Mouse (Mus musculus) left cerebral cortex, postnatal 25 days (tissue): ENCODE results near the gene Rasal1. TPM values are rescaled to one million over a fixed set of nuclear protein-coding genes. Genes with fewer than 3 reads are reported as not detected.
A peak's percentile ranks its signal among the peaks of the same experiment; 100 is the strongest.

ENCODE experiments used
- DNase-seq, 2 experiments: peaks; one replicate each; pipeline ENCODE4 v3.0.0; 2022; ENCODE audit warnings: low spot score in 2 of 2, mixed read lengths in 1 of 2
- intact Hi-C: fragments of 180-260 bp; cut with DNase I; formaldehyde crosslinking; loops from one replicate; pipeline ENCODE4 v1.15.1; 2025
- total RNA-seq, 2 experiments: library from RNA; stranded (reverse); gene quantifications; 2 replicates each; pipeline ENCODE4 v1.2.3; 2021

Gene Rasal1
- total RNA-seq, 2 experiments from 2014 or later = 81.0 to 82.3 TPM

- no peak for DNase-seq
- intact Hi-C loops = loop anchor here (2.0 kb wide), 1 partner anchor 29 kb away; no protein-coding TSS in a partner anchor
These were observed 842 bp downstream of the Rasal1 start for GRCm38 (mm10) chr5:120649374-120649933.

- intact Hi-C loops = loop anchor here (2.0 kb wide), 1 partner anchor 29 kb away; no protein-coding TSS in a partner anchor
- no peak for DNase-seq
These were observed 1.3 kb downstream of the Rasal1 start for GRCm38 (mm10) chr5:120649938-120650337.

- DNase-seq = no peak
- intact Hi-C loops = no loop called here
These were observed 2.6 kb downstream of the Rasal1 start for GRCm38 (mm10) chr5:120651230-120651629.

GRCm38 (mm10) chr5:120652915-120653701 lies 4.5 kb downstream of the Rasal1 start:
- intact Hi-C loops = no loop called here
- peak; percentile 45 to 58 for DNase-seq

GRCm38 (mm10) chr5:120653873-120654272 lies 5.3 kb downstream of the Rasal1 start:
- intact Hi-C loops = no loop called here
- DNase-seq = no peak

GRCm38 (mm10) chr5:120656281-120656751 lies 7.7 kb downstream of the Rasal1 start:
- intact Hi-C loops = loop anchor here (1.0 kb wide), 1 partner anchor 8 kb away; the partner anchor contains the start of gene Rasal1

GRCm38 (mm10) chr5:120660816-120661215 lies 12.2 kb downstream of the Rasal1 start:
- peak; percentile 65 to 67 for DNase-seq
- intact Hi-C loops = no loop called here

More at GRCm38 (mm10) chr5:120656281-120656751, 7.7 kb downstream of the Rasal1 start:
- DNase-seq = peak; percentile 66 to 92

- DNase-seq = no peak
- intact Hi-C loops = no loop called here
These were observed 16.3 kb downstream of the Rasal1 start for GRCm38 (mm10) chr5:120664888-120665287.

- no peak for DNase-seq
- intact Hi-C loops = no loop called here
These were observed 20.1 kb downstream of the Rasal1 start for GRCm38 (mm10) chr5:120668761-120669160.

- intact Hi-C loops = loop anchor here (10.0 kb wide), 1 partner anchor 165 kb away; the partner anchor contains the start of gene Plbd2
- no peak for DNase-seq
These were observed 21.5 kb downstream of the Rasal1 start for GRCm38 (mm10) chr5:120670132-120670531.

GRCm38 (mm10) chr5:120671865-120672264 lies 23.3 kb downstream of the Rasal1 start:
- no peak for DNase-seq
- intact Hi-C loops = loop anchor here (10.0 kb wide), 1 partner anchor 167 kb away; the partner anchor contains the start of gene Plbd2

GRCm38 (mm10) chr5:120673626-120674025 lies 25.0 kb downstream of the Rasal1 start:
- DNase-seq = peak; percentile 65 to 82
- intact Hi-C loops = loop anchor here (1.0 to 10.0 kb wide), 2 partner anchors 53 to 169 kb away; partner anchors contain the start of gene Plbd2

GRCm38 (mm10) chr5:120674229-120675145 lies 25.9 kb downstream of the Rasal1 start:
- no peak for DNase-seq
- intact Hi-C loops = loop anchor here (1.0 to 10.0 kb wide), 2 partner anchors 74 to 170 kb away; partner anchors contain the start of gene Plbd2

GRCm38 (mm10) chr5:120677516-120677915 lies 28.9 kb downstream of the Rasal1 start:
- intact Hi-C loops = loop anchor here (10.0 kb wide), 1 partner anchor 173 kb away; the partner anchor contains the start of gene Plbd2
- no peak for DNase-seq

- peak; percentile 93 to 98 for DNase-seq
- intact Hi-C loops = loop anchor here (1.0 to 10.0 kb wide), 2 partner anchors 34 to 175 kb away; partner anchors contain the start of gene Plbd2
These were observed 31.3 kb downstream of the Rasal1 start for GRCm38 (mm10) chr5:120679676-120680555.

GRCm38 (mm10) chr5:120680918-120681317 lies 32.3 kb downstream of the Rasal1 start:
- intact Hi-C loops = loop anchor here (1.0 kb wide), 1 partner anchor 33 kb away; no protein-coding TSS in a partner anchor
- peak in 1 of 2 experiments; percentile 44 for DNase-seq

- intact Hi-C loops = no loop called here
- DNase-seq = no peak
These were observed 34.6 kb downstream of the Rasal1 start for GRCm38 (mm10) chr5:120682982-120683771.
